Mouse (Mus musculus): Measurements from ENCODE around the gene Zmym5. TPM values are rescaled to one million over a fixed set of nuclear protein-coding genes. Genes with fewer than 3 reads are reported as not detected.

Gene Zmym5
- polyA plus RNA-seq, 1 experiment from 2014 or later, result 26.2 TPM

Other genes starting within 250 kb of the Zmym5 start
- gene Cenpj, start 236.3 kb downstream of the Zmym5 start, polyA plus RNA-seq (2015; fragmentation: Nextera tagmentation; extraction: Ambion mirVana), result 6.8 and 7.0 TPM in 2 replicates
- 7.2 and 8.4 TPM in 2 replicates for gene Parp4, start 236.1 kb downstream of the Zmym5 start, polyA plus RNA-seq (2015; fragmentation: Nextera tagmentation; extraction: Ambion mirVana)
- gene Mphosph8, start 143.5 kb downstream of the Zmym5 start, polyA plus RNA-seq (2015; fragmentation: Nextera tagmentation; extraction: Ambion mirVana), result 21.9 and 22.6 TPM in 2 replicates
- gene Pspc1, start 33.4 kb downstream of the Zmym5 start, polyA plus RNA-seq (2015; fragmentation: Nextera tagmentation; extraction: Ambion mirVana), result 18.3 and 21.5 TPM in 2 replicates
- gene Zmym2, start 74.9 kb upstream of the Zmym5 start, polyA plus RNA-seq (2015; fragmentation: Nextera tagmentation; extraction: Ambion mirVana), result 40.1 and 40.2 TPM in 2 replicates
- gene Gja3, start 246.4 kb upstream of the Zmym5 start, polyA plus RNA-seq (2015; fragmentation: Nextera tagmentation; extraction: Ambion mirVana), result 0.69 and 2.0 TPM in 2 replicates